Mouse (Mus musculus) v-Abl transformed pro-B cells (cell line): ENCODE data around the gene Mknk2.

Experiments used
- in situ Hi-C, 2 experiments: fragments of 400-800 bp; cut with MboI; formaldehyde crosslinking; loops; one replicate each; pipeline ENCODE4 v1.15.1; 2025; ENCODE audit not compliant: unreplicated experiment in 2 of 2

Mknk2 gene

DNA sequence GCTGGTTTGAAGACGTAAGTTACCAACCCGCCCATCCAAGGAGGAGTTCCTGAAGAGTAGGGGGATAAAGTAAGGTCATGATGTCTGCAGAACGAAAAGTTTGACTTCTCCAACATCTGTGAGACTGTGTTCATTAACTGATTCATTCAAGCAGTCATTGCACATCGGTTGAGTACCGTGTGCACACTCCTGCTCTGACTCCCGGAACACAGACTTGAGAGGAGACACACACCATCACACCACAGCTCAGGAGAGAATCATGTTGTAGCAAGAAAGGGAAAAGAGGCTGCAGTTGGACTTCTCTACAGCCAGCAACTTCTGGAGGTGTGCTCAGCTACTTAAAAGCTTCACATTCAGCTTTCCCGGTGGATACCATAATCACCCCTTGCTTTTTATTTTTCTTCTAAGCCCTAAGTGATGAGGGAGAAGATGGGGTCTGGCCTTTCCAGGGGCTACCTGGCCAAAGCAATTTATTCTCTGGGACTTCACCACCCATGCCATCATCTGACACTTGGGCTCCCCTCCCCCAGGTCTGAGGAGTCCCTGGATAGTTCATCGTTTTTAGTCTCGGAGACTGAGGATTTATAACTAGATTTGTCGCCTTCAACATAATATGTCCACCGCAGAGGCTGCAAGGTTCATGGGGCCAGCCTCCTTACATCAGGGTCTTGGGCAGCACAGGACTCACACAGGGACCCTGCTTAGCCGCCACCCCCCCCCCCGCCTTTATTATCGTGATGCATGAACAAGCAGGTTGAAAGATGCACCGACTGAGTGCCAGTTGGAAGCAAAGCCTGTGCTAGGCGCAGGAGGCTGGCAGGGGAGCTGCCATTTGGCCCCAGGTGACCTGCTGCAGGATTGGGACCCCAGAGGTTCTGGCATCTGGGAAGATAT, 56.9 kb downstream of the Mknk2 start:
- in situ Hi-C loops = loop anchor here in 1 of 2 experiments (5.0 kb wide), 1 partner anchor 36 kb away; the partner anchor contains the start of gene Btbd2

DNA sequence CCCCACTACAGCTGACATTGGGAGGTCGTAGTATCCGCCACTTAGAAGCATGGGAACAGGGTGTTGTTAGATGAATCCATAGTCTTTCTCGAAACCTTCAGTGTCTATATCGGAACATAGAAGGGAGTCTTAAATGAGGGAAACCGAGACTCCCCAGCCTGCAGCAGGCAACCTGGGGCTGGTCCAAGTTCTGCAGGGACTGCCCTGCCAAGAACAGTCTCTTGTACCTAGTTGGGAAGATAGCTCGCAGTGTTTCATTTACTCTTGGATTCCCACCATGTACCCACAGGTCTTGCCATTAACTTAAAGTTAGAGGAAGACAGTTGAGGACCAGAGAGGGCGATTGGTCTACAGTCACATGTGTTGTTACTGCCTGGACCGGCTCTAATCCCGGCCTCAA, 57.5 kb downstream of the Mknk2 start:
- in situ Hi-C loops = loop anchor here in 1 of 2 experiments (5.0 kb wide), 1 partner anchor 37 kb away; the partner anchor contains the start of gene Btbd2

DNA sequence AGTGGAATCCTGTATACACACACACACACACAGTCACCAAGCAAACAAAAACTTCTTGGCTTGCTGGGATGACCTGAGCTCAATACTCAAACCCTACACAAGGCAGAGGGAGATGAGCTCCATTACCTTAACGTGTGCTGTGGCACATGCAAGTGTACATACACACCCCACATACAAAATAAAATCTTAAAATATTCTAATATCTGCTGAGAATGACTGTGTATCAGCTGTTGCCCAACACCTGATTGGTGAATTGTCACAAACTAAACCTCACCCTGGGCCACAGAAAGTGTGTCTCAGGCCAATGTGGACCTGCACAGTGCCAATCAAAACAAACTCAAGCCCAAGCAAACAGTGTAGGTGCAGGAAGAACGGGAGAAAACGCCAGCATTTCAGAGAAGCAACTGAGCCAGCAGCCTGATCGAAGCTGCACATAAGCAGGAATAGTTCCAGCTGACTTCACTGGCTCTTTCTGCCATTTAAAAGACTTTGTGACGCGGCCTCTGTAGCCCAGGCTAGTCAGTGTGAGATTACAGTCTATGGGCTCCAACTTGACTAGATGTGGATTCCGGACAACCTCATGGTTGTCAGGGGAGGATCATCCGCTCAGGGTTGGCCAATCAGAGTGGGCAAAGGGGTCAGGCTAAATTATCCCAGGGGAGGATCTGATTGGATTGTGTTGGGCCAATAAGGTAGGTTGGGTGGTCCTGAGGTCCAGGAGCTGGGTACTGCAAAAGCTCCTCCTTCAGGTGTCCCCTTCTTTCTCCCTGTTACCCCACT, 58.3 kb downstream of the Mknk2 start:
- in situ Hi-C loops = loop anchor here in 1 of 2 experiments (5.0 kb wide), 1 partner anchor 38 kb away; the partner anchor contains the start of gene Btbd2

DNA sequence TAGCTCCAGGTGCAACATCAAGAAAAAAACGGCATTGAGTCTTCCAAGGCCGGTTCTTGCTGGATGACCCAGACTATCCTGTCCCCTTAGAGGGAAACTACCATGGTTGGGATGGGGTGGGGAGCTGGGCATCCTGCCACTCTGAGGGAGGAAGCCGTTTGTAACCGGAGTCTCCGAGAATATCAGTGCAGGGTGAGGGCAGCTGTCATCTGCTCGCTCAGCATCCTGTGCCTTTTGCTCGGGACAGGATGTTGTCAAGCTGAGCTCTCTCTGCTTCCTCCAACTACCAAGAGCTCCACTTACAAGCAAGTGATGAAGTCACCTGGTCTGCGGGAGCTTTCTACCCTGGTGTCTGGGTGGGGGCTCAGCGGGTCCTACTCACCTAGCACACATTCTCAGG, 59.7 kb downstream of the Mknk2 start:
- in situ Hi-C loops = no loop called here
